Mouse (Mus musculus) testis, adult 10 weeks (tissue): Measurements from ENCODE around the gene Tnfsfm13. TPM values are rescaled to one million over a fixed set of nuclear protein-coding genes. Genes with fewer than 3 reads are reported as not detected.

ENCODE experiments used
- polyA plus RNA-seq: library from polyadenylated mRNA; stranded (reverse); fragments of 350-450 nt; fragmentation: Illumina TruSeq; extraction: RNeasy Lipid Tissue Mini Kit (QIAGEN cat#74804); gene quantifications from one replicate; pipeline ENCODE4 v1.2.3, GENCODE M21; 2014; ENCODE audit warnings: low read depth, low replicate concordance

Tnfsfm13 gene
- polyA plus RNA-seq: 1.7 TPM

GRCm38 (mm10) chr11:69695361-69696181, at the start of gene Tnfsfm13, which contains the start of gene Tnfsf12:
TSS of gene Tnfsfm13 (minus strand) at chr11:69696098.
TSS of gene Tnfsf12 (minus strand) at chr11:69695849.

DNA sequence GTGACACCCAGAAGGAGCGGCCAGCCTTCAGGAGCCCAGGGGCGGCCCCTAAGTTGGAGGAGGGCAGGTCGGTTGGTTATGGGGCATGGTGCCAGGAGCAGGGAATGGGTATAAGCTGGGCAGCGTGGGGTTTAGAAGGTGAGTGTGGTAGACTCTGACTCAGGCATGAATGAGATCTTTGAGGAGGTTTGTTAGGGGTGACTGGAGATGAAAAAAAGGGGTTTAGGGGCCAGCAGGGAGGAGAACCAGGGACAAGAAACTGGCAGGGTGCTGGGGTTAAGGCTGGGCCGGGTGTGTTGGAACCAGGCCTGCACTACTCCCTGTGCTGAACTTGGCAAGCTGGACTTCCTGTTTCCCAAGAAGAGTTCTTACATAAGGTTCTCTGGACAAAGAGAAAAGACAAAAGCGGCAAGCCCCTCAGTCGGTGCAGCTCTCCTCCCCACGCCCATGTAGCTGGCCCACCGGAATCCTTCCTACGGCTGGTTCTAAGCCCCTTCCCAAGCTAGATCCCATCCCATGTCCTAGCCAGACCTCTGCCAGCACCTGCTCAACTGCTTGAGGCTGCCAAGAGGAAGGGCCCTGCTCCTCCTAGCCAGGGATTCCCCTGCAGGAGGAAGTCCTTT, 10.3 kb downstream of the Tnfsfm13 start, which contains the start of gene Tnfsf13:
TSS of gene Tnfsf13 (minus strand) at position 259 of the 623 bp plus-strand sequence.

DNA sequence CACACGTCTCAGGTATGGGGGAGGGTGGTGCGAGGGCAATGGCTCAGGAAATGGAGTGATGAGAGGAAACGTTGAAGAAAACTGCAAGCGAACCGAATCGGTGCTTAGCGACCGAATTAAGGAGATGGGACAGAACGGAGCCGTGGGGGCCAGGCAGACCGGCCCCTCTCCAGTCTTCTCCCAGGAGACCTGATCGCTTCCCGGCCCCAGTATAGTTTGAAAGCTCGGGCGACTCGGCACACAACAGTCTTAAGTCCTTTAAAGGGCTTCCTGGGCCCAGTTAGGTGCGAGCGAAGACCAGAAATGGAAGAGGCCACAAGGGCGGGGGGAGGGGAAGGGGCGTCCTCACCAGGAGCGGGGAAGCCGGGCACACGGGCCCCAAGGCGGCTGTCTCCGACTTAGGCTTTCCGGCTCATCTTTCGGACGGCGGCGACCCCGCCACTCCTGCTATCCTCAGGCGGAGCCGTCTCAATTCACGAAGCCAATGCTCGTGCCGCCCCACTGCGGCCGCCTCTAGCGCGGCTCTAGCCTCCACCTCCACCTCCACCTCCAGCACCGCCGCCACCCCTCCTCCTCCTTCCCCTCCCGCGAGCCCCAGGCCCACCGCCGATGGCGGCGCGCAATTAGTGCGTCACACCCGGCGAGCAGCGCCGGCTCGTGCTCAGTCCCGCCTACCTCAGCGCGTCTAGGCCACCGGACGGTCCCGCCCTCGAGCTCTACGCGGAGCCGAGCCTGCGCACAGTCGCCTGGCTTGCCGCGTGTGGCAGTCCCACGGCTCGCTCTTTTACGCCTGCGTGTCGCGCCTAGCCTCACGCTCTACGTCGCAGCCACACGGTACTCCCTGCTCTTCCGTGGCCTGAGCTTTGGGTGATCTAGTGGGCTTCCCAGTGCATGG, 14.3 kb downstream of the Tnfsfm13 start, which contains the start of gene Senp3:
TSS of gene Senp3 (minus strand) at position 771 of the 895 bp plus-strand sequence.

DNA sequence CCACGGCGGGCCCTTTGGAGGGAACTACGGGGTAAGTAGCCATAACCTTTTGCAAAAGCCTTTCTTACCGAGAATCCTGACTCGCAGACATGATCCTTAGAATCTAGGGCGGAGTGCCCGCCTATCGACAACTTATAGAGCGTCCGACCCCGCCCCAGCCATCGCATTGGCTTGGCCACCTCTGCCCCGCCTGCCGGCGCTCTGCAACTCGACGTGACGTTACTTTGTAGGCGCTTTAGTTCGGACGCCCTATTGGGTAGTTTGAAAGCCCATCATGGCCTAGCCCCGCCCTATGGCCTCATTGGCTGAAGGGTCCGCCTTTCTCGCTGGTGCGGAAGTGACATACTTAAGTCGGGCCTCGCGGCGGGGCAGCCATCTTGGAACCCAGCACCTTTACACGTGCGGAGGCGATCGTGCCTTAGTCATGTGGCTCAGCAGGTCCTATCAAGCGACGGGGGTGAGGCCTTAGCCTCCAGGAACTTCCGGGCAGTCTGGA, 23.6 kb downstream of the Tnfsfm13 start, which contains the start of gene Eif4a1:
TSS of gene Eif4a1 (minus strand) at position 213 of the 496 bp plus-strand sequence.

DNA sequence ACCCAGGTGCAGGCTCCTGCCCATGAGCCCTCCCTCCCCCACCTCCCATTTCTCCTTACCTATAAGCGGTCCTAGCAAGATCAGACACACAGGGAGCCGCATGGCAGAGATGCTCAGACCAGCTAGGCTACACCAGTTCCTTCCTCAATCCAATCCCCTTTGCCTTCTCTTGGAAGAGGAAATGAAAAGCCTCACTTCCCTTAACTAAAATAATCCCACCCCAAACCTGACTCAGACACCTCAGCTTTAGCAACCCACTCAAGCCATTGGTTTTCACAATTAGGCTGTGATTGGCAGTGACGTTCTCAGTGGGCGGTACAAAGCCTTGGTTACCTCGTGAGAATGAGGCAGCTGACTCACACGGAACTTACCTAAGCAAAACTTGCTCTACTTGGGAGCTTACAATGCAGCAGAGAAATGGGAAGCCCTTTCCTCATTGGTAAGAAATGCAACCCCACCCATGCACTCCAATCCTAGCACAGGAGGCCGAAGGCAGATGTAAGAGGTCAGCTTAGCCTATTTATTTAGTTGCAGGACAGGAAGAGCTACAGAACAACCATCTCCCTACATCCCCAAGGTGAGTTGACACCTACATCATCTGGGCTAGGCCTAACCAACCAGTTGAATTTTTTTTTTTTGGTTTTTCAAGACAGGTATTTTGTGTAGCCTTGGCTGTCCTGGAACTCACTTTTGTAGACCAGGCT, 29.8 kb downstream of the Tnfsfm13 start, which contains the start of gene Cd68:
TSS of gene Cd68 (minus strand) at position 193 of the 704 bp plus-strand sequence.

GRCm38 (mm10) chr11:69662213-69662966, 33.5 kb downstream of the Tnfsfm13 start, which contains the start of gene Mpdu1:
TSS of gene Mpdu1 (minus strand) at chr11:69662642.

DNA sequence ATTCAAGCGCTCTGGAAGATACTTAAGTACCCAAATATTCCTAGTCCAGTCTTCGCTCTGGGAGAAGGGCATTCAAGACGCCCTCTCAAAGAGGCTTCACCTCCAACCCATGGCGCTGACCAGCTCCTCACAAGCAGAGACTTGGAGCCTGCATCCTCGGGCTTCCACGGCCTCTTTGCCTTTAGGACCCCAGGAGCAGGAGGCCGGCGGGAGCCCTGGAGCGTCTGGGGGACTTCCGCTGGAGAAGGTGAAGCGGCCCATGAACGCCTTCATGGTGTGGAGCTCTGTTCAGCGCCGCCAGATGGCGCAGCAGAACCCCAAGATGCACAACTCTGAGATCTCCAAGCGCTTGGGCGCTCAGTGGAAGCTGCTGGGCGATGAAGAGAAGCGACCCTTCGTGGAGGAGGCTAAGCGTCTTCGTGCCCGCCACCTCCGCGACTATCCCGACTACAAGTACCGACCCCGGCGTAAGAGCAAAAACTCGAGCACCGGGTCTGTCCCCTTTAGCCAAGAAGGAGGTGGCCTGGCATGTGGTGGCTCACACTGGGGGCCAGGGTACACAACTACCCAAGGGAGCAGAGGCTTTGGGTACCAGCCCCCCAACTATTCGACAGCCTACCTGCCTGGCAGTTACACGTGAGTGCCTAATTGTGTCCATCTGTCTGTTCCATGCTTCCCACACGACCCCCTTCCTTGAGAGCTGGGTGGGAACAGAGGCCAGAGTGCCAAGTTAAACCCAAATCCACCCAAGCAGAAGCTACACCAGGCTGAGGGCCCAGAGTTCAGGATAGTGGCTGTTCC, 40.4 kb downstream of the Tnfsfm13 start, which contains the start of gene Sox15:
TSS of gene Sox15 (plus strand) at position 51 of the 801 bp plus-strand sequence.

Other genes starting within 250 kb of the Tnfsfm13 start
- 10.4 TPM for gene Dnah2, start 147.0 kb downstream of the Tnfsfm13 start, polyA plus RNA-seq
- 0.48 TPM for gene Efnb3, start 135.9 kb downstream of the Tnfsfm13 start, polyA plus RNA-seq
- gene Wrap53, start 115.8 kb downstream of the Tnfsfm13 start, polyA plus RNA-seq: 1.1 TPM
- gene Trp53, start 115.7 kb downstream of the Tnfsfm13 start, polyA plus RNA-seq: 2.5 TPM
- 23.7 TPM for gene Atp1b2, start 90.2 kb downstream of the Tnfsfm13 start, polyA plus RNA-seq
- gene Shbg, start 78.2 kb downstream of the Tnfsfm13 start, polyA plus RNA-seq: 2.6 TPM
- gene Sat2, start 74.1 kb downstream of the Tnfsfm13 start, polyA plus RNA-seq: 6.7 TPM
- 16.0 TPM for gene Fxr2, start 63.1 kb downstream of the Tnfsfm13 start, polyA plus RNA-seq
- not detected for gene Sox15, start 40.8 kb downstream of the Tnfsfm13 start, polyA plus RNA-seq
- 8.7 TPM for gene Mpdu1, start 33.5 kb downstream of the Tnfsfm13 start, polyA plus RNA-seq
- 0.91 TPM for gene Cd68, start 29.9 kb downstream of the Tnfsfm13 start, polyA plus RNA-seq
- gene Eif4a1, start 23.7 kb downstream of the Tnfsfm13 start, polyA plus RNA-seq: 265 TPM
- 94.6 TPM for gene Senp3, start 14.0 kb downstream of the Tnfsfm13 start, polyA plus RNA-seq
- 3.8 TPM for gene Tnfsf13, start 10.3 kb downstream of the Tnfsfm13 start, polyA plus RNA-seq
- 0.20 TPM for gene Tnfsf12, start 249 bp downstream of the Tnfsfm13 start, polyA plus RNA-seq
- 43.5 TPM for gene Polr2a, start 62.5 kb upstream of the Tnfsfm13 start, polyA plus RNA-seq
- gene Slc35g3, start 65.9 kb upstream of the Tnfsfm13 start, polyA plus RNA-seq: 33.7 TPM
- 3.6 TPM for gene Zbtb4, start 69.8 kb upstream of the Tnfsfm13 start, polyA plus RNA-seq
- gene Chrnb1, start 99.8 kb upstream of the Tnfsfm13 start, polyA plus RNA-seq: 0.24 TPM
- gene Fgf11, start 105.8 kb upstream of the Tnfsfm13 start, polyA plus RNA-seq: 3.7 TPM
- not detected for gene Tmem102, start 109.5 kb upstream of the Tnfsfm13 start, polyA plus RNA-seq
- gene Gm39566, start 119.2 kb upstream of the Tnfsfm13 start, polyA plus RNA-seq: 131 TPM
- gene Spem2, start 122.4 kb upstream of the Tnfsfm13 start, polyA plus RNA-seq: 15.9 TPM
- gene Spem1, start 126.1 kb upstream of the Tnfsfm13 start, polyA plus RNA-seq: 145 TPM
- 0.17 TPM for gene Nlgn2, start 141.7 kb upstream of the Tnfsfm13 start, polyA plus RNA-seq
- 4.6 TPM for gene Tmem256, start 142.4 kb upstream of the Tnfsfm13 start, polyA plus RNA-seq
- gene Plscr3, start 150.3 kb upstream of the Tnfsfm13 start, polyA plus RNA-seq: 0.28 TPM
- 0.07 TPM for gene Tnk1, start 162.6 kb upstream of the Tnfsfm13 start, polyA plus RNA-seq
- 8.3 TPM for gene Tmem95, start 181.9 kb upstream of the Tnfsfm13 start, polyA plus RNA-seq
- 0.22 TPM for gene Kctd11, start 185.3 kb upstream of the Tnfsfm13 start, polyA plus RNA-seq
- gene Acap1, start 199.4 kb upstream of the Tnfsfm13 start, polyA plus RNA-seq: 1.7 TPM
- gene 2810408A11Rik, start 204.9 kb upstream of the Tnfsfm13 start, polyA plus RNA-seq: 291 TPM
- 5.5 TPM for gene Neurl4, start 205.0 kb upstream of the Tnfsfm13 start, polyA plus RNA-seq
- gene Gps2, start 217.8 kb upstream of the Tnfsfm13 start, polyA plus RNA-seq: 66.3 TPM
- 247 TPM for gene Eif5a, start 225.9 kb upstream of the Tnfsfm13 start, polyA plus RNA-seq
- 1,705 TPM for gene Ybx2, start 239.7 kb upstream of the Tnfsfm13 start, polyA plus RNA-seq